8 mouse cellular contexts compared by ENCODE assay signal in genomic region chr11:69581814-69582213, GRCm38 (mm10). TPM values are rescaled to one million over a fixed set of nuclear protein-coding genes. Genes with fewer than 3 reads are reported as not detected.
DNase-seq lines count a peak whose midpoint lies in the region; ATAC-seq and TF ChIP-seq lines count a peak whose summit lies in the region.

No protein-coding gene starts in this region.

- H3K9me3 ChIP-seq in liver, embryonic 12.5 days (replicated peaks): no peaks in the 10 kb centered on the region

- intact Hi-C loops in left cerebral cortex, postnatal 14 days (cut with DNase I): loop anchor here (2.0 kb wide), 1 partner anchor 33 kb away; no protein-coding TSS in a partner anchor

- H3K4me3 ChIP-seq in thymus, adult 2 months (ENCODE audit: control insufficient read depth, insufficient read depth, low read length): peak overlapping the region; percentile 95; the same call in 1 of the 2 replicates
- peak overlapping the region; percentile 86 for H3K4me3 ChIP-seq in liver, embryonic 12.5 days

- peak overlapping the region; percentile 96 for H3K4me2 ChIP-seq in liver, embryonic 12.5 days

- H3K4me1 ChIP-seq in thymus, adult 2 months (replicated peaks; ENCODE audit: control insufficient read depth, insufficient read depth, low read length): peaks cover 20% of the 10 kb centered on the region
- peaks cover 74% of the 10 kb centered on the region for H3K4me1 ChIP-seq in liver, embryonic 12.5 days

- WGBS in thymus, adult 2 months: 5% methylated on average over 8 of the region's 8 CpGs
- WGBS in liver, embryonic 12.5 days (ENCODE audit: insufficient replicate concordance): 1% methylated on average over 8 of the region's 8 CpGs

- H3K27me3 ChIP-seq in thymus, adult 2 months (ENCODE audit: control insufficient read depth, insufficient read depth, low read length): no peaks in the 10 kb centered on the region
- no peaks in the 10 kb centered on the region for H3K27me3 ChIP-seq in liver, embryonic 12.5 days (replicated peaks)

- TF ChIP-seq CTCF in thymus, adult 2 months (IDR thresholded peaks at IDR 0.05; ENCODE audit: borderline replicate concordance, control insufficient read depth, extremely low read depth, insufficient read depth, low read length, poor library complexity): no peak

- H3K9ac ChIP-seq in liver, embryonic 12.5 days: peak overlapping the region; percentile 89

- peak; percentile 26 for DNase-seq in CD4-positive, CD25-positive, alpha-beta regulatory T cell, adult 2 months (ENCODE audit: low read depth, low spot score)
- DNase-seq in thymus, adult 2 months: no peak
- DNase-seq in thymus, postnatal 14 days: no peak
- DNase-seq in left cerebral cortex, postnatal 14 days (ENCODE audit: low spot score in 2 of 2): no peak
- no peak for DNase-seq in cerebellum, adult 11-12 months
- no peak for DNase-seq in cerebellum, adult 11 months

- H3K36me3 ChIP-seq in thymus, adult 2 months (ENCODE audit: control insufficient read depth, insufficient read depth, low read length): peaks cover 4% of the 10 kb centered on the region
- peaks cover 32% of the 10 kb centered on the region for H3K36me3 ChIP-seq in liver, embryonic 12.5 days

- ATAC-seq in CD4-positive, CD25-positive, alpha-beta regulatory T cell, adult 4 months: no peak
- no peak for ATAC-seq in liver, embryonic 12.5 days

- no peak for TF ChIP-seq POLR2A in thymus, adult 2 months (IDR thresholded peaks at IDR 0.05; ENCODE audit: control insufficient read depth, extremely low read depth, insufficient read depth, low read length, poor library complexity)

- no peak overlapping the region for H3K27ac ChIP-seq in thymus, adult 2 months (ENCODE audit: control insufficient read depth, insufficient read depth, low read length)
- H3K27ac ChIP-seq in liver, embryonic 12.5 days: peak overlapping the region; percentile 95

RNA-seq across cellular contexts. Expression of gene Trp53, which starts 1.7 kb away (rescaled TPM):
- 100 to 1,000 TPM; 307 to 416 TPM for polyA plus RNA-seq in CD4-positive, CD25-positive, alpha-beta regulatory T cell, adult 4 months (2017; shearing (Covaris generic))
- polyA plus RNA-seq in thymus, adult 2 months (2012; rRNA removed): 266 and 303 TPM in 2 replicates
- 110 TPM in 2 replicates for polyA plus RNA-seq in liver, embryonic 12.5 days (2016; fragmentation: Nextera tagmentation; extraction: Ambion mirVana)
- total RNA-seq in left cerebral cortex, postnatal 14 days (2021): 10 to 100 TPM; 21.2 to 21.9 TPM

RNA-seq across cellular contexts. Expression of gene Wrap53, which starts 1.8 kb away (rescaled TPM):
- polyA plus RNA-seq in CD4-positive, CD25-positive, alpha-beta regulatory T cell, adult 4 months (2017; shearing (Covaris generic)): 10 to 100 TPM; 23.0 to 31.9 TPM
- 41.2 and 48.5 TPM in 2 replicates for polyA plus RNA-seq in thymus, adult 2 months (2012; rRNA removed)
- 24.3 and 27.1 TPM in 2 replicates for polyA plus RNA-seq in liver, embryonic 12.5 days (2016; fragmentation: Nextera tagmentation; extraction: Ambion mirVana)
- total RNA-seq in left cerebral cortex, postnatal 14 days (2021): 1 to 10 TPM; 6.9 to 8.3 TPM

RNA-seq across cellular contexts. Expression of gene Efnb3, which starts 21.8 kb away (rescaled TPM):
- polyA plus RNA-seq in CD4-positive, CD25-positive, alpha-beta regulatory T cell, adult 4 months (2017; shearing (Covaris generic)): under 1 TPM; 0.27 to 0.37 TPM
- 3.7 and 8.7 TPM in 2 replicates for polyA plus RNA-seq in thymus, adult 2 months (2012; rRNA removed)
- polyA plus RNA-seq in liver, embryonic 12.5 days (2016; fragmentation: Nextera tagmentation; extraction: Ambion mirVana): 1.7 and 2.3 TPM in 2 replicates
- 100 to 1,000 TPM in 1 of 2 experiments, 10 to 100 TPM in 1; 71.8 to 100 TPM for total RNA-seq in left cerebral cortex, postnatal 14 days (2021)

RNA-seq across cellular contexts. Expression of gene Atp1b2, which starts 23.9 kb away (rescaled TPM):
- polyA plus RNA-seq in CD4-positive, CD25-positive, alpha-beta regulatory T cell, adult 4 months (2017; shearing (Covaris generic)): not detected
- polyA plus RNA-seq in thymus, adult 2 months (2012; rRNA removed): 3.4 and 4.2 TPM in 2 replicates
- polyA plus RNA-seq in liver, embryonic 12.5 days (2016; fragmentation: Nextera tagmentation; extraction: Ambion mirVana): 38.3 and 39.8 TPM in 2 replicates
- 100 to 1,000 TPM; 451 to 452 TPM for total RNA-seq in left cerebral cortex, postnatal 14 days (2021)

RNA-seq across cellular contexts. Expression of gene Dnah2, which starts 32.9 kb away (rescaled TPM):
- under 1 TPM in 1 of 2 experiments, not detected in 1; 0.09 TPM for polyA plus RNA-seq in CD4-positive, CD25-positive, alpha-beta regulatory T cell, adult 4 months (2017; shearing (Covaris generic))
- 0.28 and 0.39 TPM in 2 replicates for polyA plus RNA-seq in thymus, adult 2 months (2012; rRNA removed)
- polyA plus RNA-seq in liver, embryonic 12.5 days (2016; fragmentation: Nextera tagmentation; extraction: Ambion mirVana): 0.06 and 0.17 TPM in 2 replicates
- total RNA-seq in left cerebral cortex, postnatal 14 days (2021): 1 to 10 TPM; 3.5 to 3.6 TPM
